Mouse (Mus musculus): ENCODE measurements around the gene Kcnj16. TPM values are rescaled to one million over a fixed set of nuclear protein-coding genes. Genes with fewer than 3 reads are reported as not detected.

Kcnj16 gene
- total and polyA plus RNA-seq, 3 experiments = 0.07 TPM; not detected in 2

GRCm38 (mm10) chr11:111042175-111042574 lies 74.3 kb downstream of the Kcnj16 start:
- DNase-seq = no peak
- Histone ChIP-seq H3K36me3 (ENCODE audit: control insufficient read depth, insufficient read depth, low read length) (no peaks in the 10 kb centered on the region), H3K79me2 (replicated peaks; ENCODE audit: control insufficient read depth, insufficient read depth, low read length) (no peaks in the 10 kb centered on the region), H3K4me1 (ENCODE audit: control insufficient read depth, insufficient read depth, low read length) (no peaks in the 10 kb centered on the region), H3K27me3 (ENCODE audit: control insufficient read depth, insufficient read depth, low read length) (no peaks in the 10 kb centered on the region), H3K9ac (ENCODE audit: low read depth, low read length) (no peak overlapping the region), H3K4me3 (no peak overlapping the region), H3K27ac (no peak overlapping the region)
- WGBS = 41% methylated on average over 5 of the region's 5 CpGs
- intact Hi-C loops (cut with DNase I) = loop anchor here (1.0 to 2.0 kb wide), 2 partner anchors 469 to 505 kb away; no protein-coding TSS in a partner anchor
- peak; percentile 88 for TF ChIP-seq CTCF (IDR thresholded peaks at IDR 0.05)
- TF ChIP-seq POLR2A (IDR thresholded peaks at IDR 0.05; ENCODE audit: insufficient read depth, low read depth, low read length) = no peak
- TF ChIP-seq EP300 (IDR thresholded peaks at IDR 0.05; ENCODE audit: insufficient read depth, low read depth, low read length) = no peak

DNA sequence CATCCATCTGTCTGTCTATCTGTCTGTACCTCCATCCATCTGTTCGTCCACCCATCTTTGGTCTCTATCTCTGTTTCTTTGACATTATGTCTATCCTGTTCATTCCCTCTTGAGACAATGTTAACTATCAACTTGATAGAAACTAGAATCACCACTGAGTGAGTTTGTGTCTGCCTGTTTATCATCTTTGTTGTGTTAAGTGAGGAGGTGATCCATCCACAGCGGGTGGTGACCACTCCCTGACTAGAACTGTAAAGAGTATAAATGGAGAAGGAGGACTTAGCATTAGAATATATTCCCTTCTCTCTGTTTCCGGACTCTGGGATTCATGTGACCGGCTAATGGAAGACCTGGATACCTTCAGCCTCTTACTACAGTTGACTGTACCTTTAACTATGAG lies 75.5 kb downstream of the Kcnj16 start:
- Histone ChIP-seq H3K27me3 (ENCODE audit: control insufficient read depth, insufficient read depth, low read length) (no peaks in the 10 kb centered on the region), H3K4me1 (ENCODE audit: control insufficient read depth, insufficient read depth, low read length) (no peaks in the 10 kb centered on the region), H3K9ac (ENCODE audit: low read depth, low read length) (no peak overlapping the region), H3K27ac (no peak overlapping the region), H3K4me3 (no peak overlapping the region), H3K36me3 (ENCODE audit: control insufficient read depth, insufficient read depth, low read length) (no peaks in the 10 kb centered on the region), H3K79me2 (replicated peaks; ENCODE audit: control insufficient read depth, insufficient read depth, low read length) (no peaks in the 10 kb centered on the region)
- no peak for DNase-seq
- intact Hi-C loops (cut with DNase I) = loop anchor here (2.0 kb wide), 1 partner anchor 470 kb away; no protein-coding TSS in a partner anchor
- no peak for TF ChIP-seq POLR2A (IDR thresholded peaks at IDR 0.05; ENCODE audit: insufficient read depth, low read depth, low read length)
- TF ChIP-seq EP300 (IDR thresholded peaks at IDR 0.05; ENCODE audit: insufficient read depth, low read depth, low read length) = no peak
- TF ChIP-seq CTCF (IDR thresholded peaks at IDR 0.05) = no peak
- 96% methylated on average over 4 of the region's 4 CpGs for WGBS

DNA sequence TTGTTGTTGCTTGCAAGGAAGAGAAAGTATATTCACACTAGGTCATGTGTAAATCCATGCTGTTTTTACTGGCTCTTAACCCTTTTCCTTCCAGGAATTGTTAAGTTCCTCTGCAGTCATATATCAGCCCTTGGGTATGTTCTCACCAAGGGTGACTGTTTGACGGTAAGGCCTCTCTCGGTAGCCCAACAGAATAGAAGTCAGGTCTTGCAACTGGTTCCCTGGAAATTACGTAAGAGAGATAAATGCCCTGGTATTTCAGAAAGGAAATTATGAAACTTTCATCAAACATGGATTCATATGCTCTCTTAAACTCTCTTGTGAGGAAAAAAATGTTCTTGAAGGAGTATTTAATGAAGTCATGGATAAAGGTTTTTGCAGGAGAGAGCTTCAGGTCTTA lies 86.4 kb downstream of the Kcnj16 start:
- Histone ChIP-seq H3K9ac (ENCODE audit: low read depth, low read length) (no peak overlapping the region), H3K4me3 (no peak overlapping the region), H3K36me3 (ENCODE audit: control insufficient read depth, insufficient read depth, low read length) (no peaks in the 10 kb centered on the region), H3K79me2 (replicated peaks; ENCODE audit: control insufficient read depth, insufficient read depth, low read length) (no peaks in the 10 kb centered on the region), H3K27me3 (ENCODE audit: control insufficient read depth, insufficient read depth, low read length) (no peaks in the 10 kb centered on the region), H3K4me1 (ENCODE audit: control insufficient read depth, insufficient read depth, low read length) (no peaks in the 10 kb centered on the region), H3K27ac (no peak overlapping the region)
- intact Hi-C loops (cut with DNase I) = no loop called here
- TF ChIP-seq POLR2A (IDR thresholded peaks at IDR 0.05; ENCODE audit: insufficient read depth, low read depth, low read length) (no peak), EP300 (IDR thresholded peaks at IDR 0.05; ENCODE audit: insufficient read depth, low read depth, low read length) (no peak), CTCF (IDR thresholded peaks at IDR 0.05) (no peak)
- WGBS = 51% methylated on average over 3 of the region's 3 CpGs
- DNase-seq = no peak

- no peaks in the 10 kb centered on the region for H3K4me1 ChIP-seq (ENCODE audit: control insufficient read depth, insufficient read depth, low read length)
- 84% methylated on average over 8 of the region's 8 CpGs for WGBS
- H3K79me2 ChIP-seq (replicated peaks; ENCODE audit: control insufficient read depth, insufficient read depth, low read length) = no peaks in the 10 kb centered on the region
- H3K4me3 ChIP-seq = no peak overlapping the region
- no peak for DNase-seq
- H3K9ac ChIP-seq (ENCODE audit: low read depth, low read length) = no peak overlapping the region
- no peak for TF ChIP-seq EP300 (IDR thresholded peaks at IDR 0.05; ENCODE audit: insufficient read depth, low read depth, low read length)
- TF ChIP-seq CTCF (IDR thresholded peaks at IDR 0.05) = no peak
- no peak for TF ChIP-seq POLR2A (IDR thresholded peaks at IDR 0.05; ENCODE audit: insufficient read depth, low read depth, low read length)
- H3K27me3 ChIP-seq (ENCODE audit: control insufficient read depth, insufficient read depth, low read length) = no peaks in the 10 kb centered on the region
- no peak overlapping the region for H3K27ac ChIP-seq
- intact Hi-C loops (cut with DNase I) = no loop called here
- H3K36me3 ChIP-seq (ENCODE audit: control insufficient read depth, insufficient read depth, low read length) = no peaks in the 10 kb centered on the region
These were observed 87.3 kb downstream of the Kcnj16 start for GRCm38 (mm10) chr11:111054854-111055822.

GRCm38 (mm10) chr11:111056030-111056429 lies 88.2 kb downstream of the Kcnj16 start:
- intact Hi-C loops (cut with DNase I) = no loop called here
- Histone ChIP-seq H3K27ac (no peak overlapping the region), H3K79me2 (replicated peaks; ENCODE audit: control insufficient read depth, insufficient read depth, low read length) (no peaks in the 10 kb centered on the region), H3K4me1 (ENCODE audit: control insufficient read depth, insufficient read depth, low read length) (no peaks in the 10 kb centered on the region), H3K36me3 (ENCODE audit: control insufficient read depth, insufficient read depth, low read length) (no peaks in the 10 kb centered on the region), H3K9ac (ENCODE audit: low read depth, low read length) (no peak overlapping the region), H3K4me3 (no peak overlapping the region), H3K27me3 (ENCODE audit: control insufficient read depth, insufficient read depth, low read length) (no peaks in the 10 kb centered on the region)
- WGBS = 81% methylated on average over 13 of the region's 13 CpGs
- TF ChIP-seq POLR2A (IDR thresholded peaks at IDR 0.05; ENCODE audit: insufficient read depth, low read depth, low read length) = no peak
- TF ChIP-seq CTCF (IDR thresholded peaks at IDR 0.05) = no peak
- TF ChIP-seq EP300 (IDR thresholded peaks at IDR 0.05; ENCODE audit: insufficient read depth, low read depth, low read length) = no peak
- DNase-seq = no peak

DNA sequence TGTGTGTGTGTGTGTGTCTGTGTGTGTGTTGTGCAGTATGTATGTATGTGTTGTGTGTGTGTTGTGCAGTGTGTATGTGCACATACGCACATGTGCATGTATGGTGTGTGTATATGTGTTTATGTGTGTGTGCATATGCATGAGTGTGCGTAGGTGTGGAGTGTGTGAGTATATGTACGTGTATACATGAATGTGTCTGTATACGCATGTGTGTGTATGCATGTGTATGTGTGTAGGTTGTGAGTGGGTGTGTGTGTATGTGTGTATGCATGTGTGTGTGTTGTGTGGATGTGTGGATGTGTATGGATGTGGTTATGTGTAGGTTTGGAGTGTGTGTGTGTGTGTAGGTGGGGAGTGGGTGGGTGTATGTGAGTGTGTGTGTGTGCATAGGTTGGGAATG lies 89.6 kb downstream of the Kcnj16 start:
- no peak for TF ChIP-seq POLR2A (IDR thresholded peaks at IDR 0.05; ENCODE audit: insufficient read depth, low read depth, low read length)
- no peak for TF ChIP-seq EP300 (IDR thresholded peaks at IDR 0.05; ENCODE audit: insufficient read depth, low read depth, low read length)
- no peak for TF ChIP-seq CTCF (IDR thresholded peaks at IDR 0.05)
- intact Hi-C loops (cut with DNase I) = no loop called here
- 99% methylated on average over 4 of the region's 4 CpGs for WGBS

More for the DNA sequence above, 89.6 kb downstream of the Kcnj16 start:
- Histone ChIP-seq H3K79me2 (replicated peaks; ENCODE audit: control insufficient read depth, insufficient read depth, low read length) (no peaks in the 10 kb centered on the region), H3K4me1 (ENCODE audit: control insufficient read depth, insufficient read depth, low read length) (no peaks in the 10 kb centered on the region), H3K27ac (no peak overlapping the region), H3K9ac (ENCODE audit: low read depth, low read length) (no peak overlapping the region), H3K27me3 (ENCODE audit: control insufficient read depth, insufficient read depth, low read length) (no peaks in the 10 kb centered on the region), H3K36me3 (ENCODE audit: control insufficient read depth, insufficient read depth, low read length) (no peaks in the 10 kb centered on the region), H3K4me3 (no peak overlapping the region)
- DNase-seq = no peak

Measured in heart, adult 2 months (tissue).